Mouse (Mus musculus) embryonic fibroblast, embryonic 13.5 days (primary cell): ENCODE data around the gene Hs2st1. TPM values are rescaled to one million over a fixed set of nuclear protein-coding genes. Genes with fewer than 3 reads are reported as not detected.

Experiments
- H3K27ac ChIP-seq: 2 replicates; pipeline ENCODE4 v1.5.1; 2012; ENCODE audit warnings: low read length, control low read depth, inconsistent platforms; ENCODE audit not compliant: insufficient read depth
- H3K4me1 ChIP-seq: 2 replicates; pipeline ENCODE4 v1.6.1; 2011; ENCODE audit warnings: low read length; ENCODE audit not compliant: control insufficient read depth, insufficient read depth
- H3K4me3 ChIP-seq: 2 replicates; pipeline ENCODE4 v1.5.1; 2011; ENCODE audit warnings: mild to moderate bottlenecking, control low read depth, low read length; ENCODE audit not compliant: insufficient read depth
- CTCF ChIP-seq: IDR thresholded peaks from 2 replicates; pipeline ENCODE4 v1.5.1; 2011; ENCODE audit warnings: mild to moderate bottlenecking, control low read depth, low read length, moderate library complexity, borderline replicate concordance; ENCODE audit not compliant: insufficient read depth
- POLR2A ChIP-seq: IDR thresholded peaks from 2 replicates; pipeline ENCODE4 v1.6.1; 2011; ENCODE audit warnings: low read depth, mild to moderate bottlenecking, control low read depth, low read length, moderate library complexity
- polyA plus RNA-seq: library from polyadenylated mRNA; stranded (reverse); fragments of >200 nt; gene quantifications from 2 replicates; pipeline ENCODE4 v1.2.4, GENCODE M21; 2011; ENCODE audit warnings: low read depth; ENCODE audit not compliant: missing spikeins, insufficient read length

Gene Hs2st1
- polyA plus RNA-seq, 1 experiment: 83.7 TPM

GRCm38 (mm10) chr3:144545152-144545551 is 24.8 kb downstream of the Hs2st1 start:
- TF ChIP-seq POLR2A (no peak), CTCF (no peak)
- H3K27ac ChIP-seq: no peak overlapping the region
- peaks cover 12% of the 10 kb centered on the region for H3K4me1 ChIP-seq

GRCm38 (mm10) chr3:144541906-144542438 is 28.0 kb downstream of the Hs2st1 start:
- Histone ChIP-seq H3K4me1 (peaks cover 10% of the 10 kb centered on the region), H3K27ac (no peak overlapping the region), H3K4me3 (no peak overlapping the region)
- TF ChIP-seq CTCF (no peak), POLR2A (no peak)

More at GRCm38 (mm10) chr3:144545152-144545551, 24.8 kb downstream of the Hs2st1 start:
- no peak overlapping the region for H3K4me3 ChIP-seq

GRCm38 (mm10) chr3:144540805-144541204 is 29.2 kb downstream of the Hs2st1 start:
- Histone ChIP-seq H3K4me3 (no peak overlapping the region), H3K4me1 (peaks cover 7% of the 10 kb centered on the region), H3K27ac (no peak overlapping the region)
- TF ChIP-seq CTCF (no peak), POLR2A (no peak)

- H3K4me3 ChIP-seq: no peak overlapping the region
- TF ChIP-seq CTCF (no peak), POLR2A (no peak)
- H3K27ac ChIP-seq: peak overlapping the region; percentile 39; the same call in 1 of the 2 replicates
- peaks cover 5% of the 10 kb centered on the region for H3K4me1 ChIP-seq
These were observed 30.9 kb downstream of the Hs2st1 start for GRCm38 (mm10) chr3:144539051-144539450.

GRCm38 (mm10) chr3:144537078-144537855 is 32.7 kb downstream of the Hs2st1 start:
- Histone ChIP-seq H3K4me1 (peaks cover 10% of the 10 kb centered on the region), H3K4me3 (no peak overlapping the region), H3K27ac (no peak overlapping the region)
- TF ChIP-seq CTCF (no peak), POLR2A (no peak)

GRCm38 (mm10) chr3:144535056-144535455 is 34.9 kb downstream of the Hs2st1 start:
- H3K4me1 ChIP-seq: peaks cover 10% of the 10 kb centered on the region
- no peak overlapping the region for H3K4me3 ChIP-seq
- TF ChIP-seq POLR2A (no peak), CTCF (no peak)
- H3K27ac ChIP-seq: no peak overlapping the region

- no peak overlapping the region for H3K27ac ChIP-seq
- TF ChIP-seq CTCF (no peak), POLR2A (no peak)
- peaks cover 10% of the 10 kb centered on the region for H3K4me1 ChIP-seq
These were observed 39.0 kb downstream of the Hs2st1 start for GRCm38 (mm10) chr3:144531023-144531422.

GRCm38 (mm10) chr3:144527918-144528317 is 42.1 kb downstream of the Hs2st1 start:
- TF ChIP-seq POLR2A (no peak), CTCF (no peak)
- H3K4me1 ChIP-seq: peaks cover 8% of the 10 kb centered on the region; the same call in 1 of the 2 replicates
- H3K27ac ChIP-seq: no peak overlapping the region
- H3K4me3 ChIP-seq: no peak overlapping the region

More at GRCm38 (mm10) chr3:144531023-144531422, 39.0 kb downstream of the Hs2st1 start:
- no peak overlapping the region for H3K4me3 ChIP-seq

GRCm38 (mm10) chr3:144519581-144520272 is 50.3 kb downstream of the Hs2st1 start:
- H3K27ac ChIP-seq: no peak overlapping the region
- peaks cover 4% of the 10 kb centered on the region; the same call in 1 of the 2 replicates for H3K4me1 ChIP-seq
- no peak overlapping the region for H3K4me3 ChIP-seq
- TF ChIP-seq POLR2A (no peak), CTCF (no peak)

GRCm38 (mm10) chr3:144518917-144519316 is 51.1 kb downstream of the Hs2st1 start:
- Histone ChIP-seq H3K27ac (no peak overlapping the region), H3K4me3 (no peak overlapping the region), H3K4me1 (peaks cover 4% of the 10 kb centered on the region; the same call in 1 of the 2 replicates)
- TF ChIP-seq POLR2A (no peak), CTCF (no peak)
